Mouse (Mus musculus) left cerebral cortex, adult 11 months (tissue): ENCODE measurements around the gene Nrcam.

ENCODE experiments used
- DNase-seq: peaks from one replicate; pipeline ENCODE4 v3.0.0; 2022; ENCODE audit warnings: low spot score

Nrcam gene

DNA sequence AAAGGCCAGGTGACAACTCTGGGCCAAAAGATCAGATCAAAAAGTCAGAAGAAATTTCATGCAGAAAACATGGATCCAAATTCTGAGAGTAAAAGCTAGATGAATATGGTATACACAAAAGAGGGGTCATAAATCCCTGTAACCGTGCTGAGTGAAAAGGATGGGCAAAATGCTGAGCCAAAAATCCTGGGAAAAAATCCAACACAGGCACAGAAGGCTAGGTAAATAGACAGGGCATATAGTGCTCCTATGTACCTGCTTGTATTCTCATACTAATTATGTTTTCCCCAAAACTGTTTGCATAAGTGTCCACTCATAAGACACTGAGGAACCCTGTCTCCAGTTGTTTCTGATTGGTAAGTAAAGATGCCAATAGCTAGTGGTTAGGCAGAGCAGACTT lies 288.8 kb downstream of the Nrcam start:
- DNase-seq: no peak

DNA sequence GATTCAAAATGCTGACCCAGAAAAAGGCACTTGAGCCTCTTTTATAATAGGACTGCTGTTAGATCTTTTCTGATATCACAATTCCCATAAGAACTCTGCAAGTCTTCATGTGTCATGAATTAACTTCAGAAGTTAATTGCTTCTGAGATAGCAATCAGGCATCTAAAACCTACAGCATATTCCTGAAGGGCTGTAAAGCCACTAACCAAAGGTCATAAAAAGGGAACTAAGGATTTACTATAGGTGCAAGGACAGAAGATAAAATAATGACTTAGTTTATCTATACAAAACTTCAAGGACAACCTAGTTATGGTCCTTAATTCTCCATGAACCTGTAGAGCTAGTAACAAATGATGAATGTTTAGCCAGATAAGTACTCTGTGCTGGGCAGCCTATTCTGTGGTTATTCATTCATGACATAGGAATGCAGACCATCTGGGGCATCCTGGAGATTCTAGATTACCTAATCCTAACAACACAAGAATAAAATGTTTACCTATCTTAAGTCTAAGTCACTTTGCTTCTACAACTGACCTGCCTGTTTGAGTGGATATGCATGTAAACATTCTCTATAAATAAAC lies 310.7 kb downstream of the Nrcam start:
- no peak for DNase-seq

DNA sequence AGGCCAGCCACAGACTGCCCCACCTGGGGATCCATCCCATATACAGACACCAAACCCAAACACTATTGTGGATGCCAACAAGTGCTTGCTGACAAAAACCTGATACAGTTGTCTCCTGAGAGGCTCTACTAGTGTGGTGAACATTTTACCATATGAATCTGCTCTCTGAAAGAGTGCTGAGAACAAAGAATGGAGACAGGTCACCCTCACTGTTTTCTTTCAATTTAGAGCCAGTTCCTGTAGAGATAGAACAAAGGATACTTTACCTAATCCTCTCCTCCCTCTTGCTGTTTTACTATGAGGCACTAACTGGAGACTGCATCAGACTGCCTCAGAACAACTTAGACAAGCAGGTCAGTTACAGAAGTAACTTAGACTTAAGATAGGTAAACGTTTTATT lies 311.9 kb downstream of the Nrcam start:
- DNase-seq: no peak
